Mouse (Mus musculus) stomach, postnatal 0 days (tissue): ENCODE results near the gene Abcb8. TPM values are rescaled to one million over a fixed set of nuclear protein-coding genes. Genes with fewer than 3 reads are reported as not detected.

Experiments used
- ATAC-seq: fragments of 200-750 bp; cut with Nextera tagmentation; 2 replicates; pipeline ENCODE4 v1.8.0; 2017; ENCODE audit not compliant: low FRiP score, low TSS enrichment
- DNase-seq: peaks from one replicate; pipeline ENCODE4 v3.0.0-alpha.2; 2016; ENCODE audit warnings: low spot score
- H3K27ac ChIP-seq: fragments of 300-500 bp; sonication (generic); replicated peaks from 2 replicates; pipeline ENCODE4 v1.5.1; 2014; ENCODE audit warnings: mild to moderate bottlenecking, control low read depth
- H3K27me3 ChIP-seq: fragments of 300-500 bp; sonication (generic); 2 replicates; pipeline ENCODE4 v1.6.1; 2014; ENCODE audit warnings: low read length; ENCODE audit not compliant: control insufficient read depth, insufficient read depth
- H3K36me3 ChIP-seq: fragments of 300-500 bp; sonication (generic); 2 replicates; pipeline ENCODE4 v1.6.1; 2014; ENCODE audit warnings: low read length, mixed read lengths; ENCODE audit not compliant: control insufficient read depth, insufficient read depth
- H3K4me1 ChIP-seq: fragments of 300-500 bp; sonication (generic); replicated peaks from 2 replicates; pipeline ENCODE4 v1.6.1; 2014; ENCODE audit warnings: antibody characterized with exemption; ENCODE audit not compliant: control insufficient read depth, insufficient read depth
- H3K4me2 ChIP-seq: fragments of 300-500 bp; sonication (generic); replicated peaks from 2 replicates; pipeline ENCODE4 v1.6.1; 2014; ENCODE audit warnings: low read depth, mild to moderate bottlenecking, control low read depth, moderate library complexity
- H3K4me3 ChIP-seq: fragments of 300-500 bp; sonication (generic); 2 replicates; pipeline ENCODE4 v1.5.1; 2014; ENCODE audit warnings: low read depth, low read length, control low read depth
- H3K9ac ChIP-seq: fragments of 300-500 bp; sonication (generic); 2 replicates; pipeline ENCODE4 v1.6.1; 2014; ENCODE audit warnings: mild to moderate bottlenecking, low read length, control low read depth, mixed read lengths
- H3K9me3 ChIP-seq: fragments of 300-500 bp; sonication (generic); 2 replicates; pipeline ENCODE4 v1.6.1; 2016; ENCODE audit warnings: low read length; ENCODE audit not compliant: control insufficient read depth
- CTCF ChIP-seq: IDR thresholded peaks from 2 replicates; pipeline ENCODE4 v1.5.1; 2016; ENCODE audit warnings: antibody characterized with exemption, low read depth, mild to moderate bottlenecking, moderate library complexity
- EP300 ChIP-seq: optimal IDR thresholded peaks from 2 replicates; pipeline ENCODE3; 2016; ENCODE audit warnings: antibody characterized with exemption
- WGBS: fragments of 180-500 bp; shearing (Covaris S2); extraction: QIAGEN DNeasy Blood & Tissue Kit; methylation state at CpG from one replicate; pipeline ENCODE4 v1.1.7; 2014; 5-methylcytosine and 5-hydroxymethylcytosine counted together
- polyA plus RNA-seq: library from polyadenylated mRNA; unstranded; fragments of >200 nt; fragmentation: Nextera tagmentation; extraction: Ambion mirVana; gene quantifications from 2 replicates; pipeline ENCODE4 v1.2.1, GENCODE M21; 2015

Gene Abcb8
- polyA plus RNA-seq, 1 experiment from 2014 or later: 29.3 TPM

DNA sequence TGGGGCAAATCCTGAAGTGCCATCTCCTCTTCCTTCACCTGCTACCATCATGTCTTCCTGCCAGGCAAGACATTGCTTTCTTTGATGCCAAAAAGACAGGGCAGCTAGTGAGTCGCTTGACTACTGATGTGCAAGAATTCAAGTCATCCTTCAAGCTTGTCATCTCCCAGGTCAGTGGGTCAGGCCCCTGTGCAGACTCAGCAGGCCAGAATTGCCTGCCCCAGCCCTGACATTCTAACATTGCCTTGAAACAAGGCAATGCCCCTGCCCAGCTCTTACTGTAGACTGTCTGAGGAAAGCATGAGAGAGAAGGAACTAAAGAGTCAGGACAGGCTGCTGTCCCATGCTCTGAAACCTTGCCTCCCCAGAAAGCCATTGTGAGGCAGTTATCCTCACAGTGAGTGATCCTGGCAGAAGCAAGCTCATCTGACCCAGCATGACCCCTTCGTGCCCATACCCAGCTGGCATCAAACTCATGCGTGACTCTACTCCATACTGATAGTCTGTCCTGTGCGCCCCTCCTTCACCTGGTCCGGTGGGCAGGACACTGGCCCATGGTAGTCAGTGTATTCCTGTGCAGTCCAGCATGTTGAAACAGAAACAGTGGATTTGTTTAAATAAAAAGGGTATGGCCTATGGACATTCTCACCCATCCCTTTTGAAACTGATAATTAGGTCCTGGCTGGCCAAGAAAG is 7.6 kb downstream of the Abcb8 start:
- Histone ChIP-seq H3K9me3 (no peaks in the 10 kb centered on the region), H3K4me3 (no peak overlapping the region), H3K36me3 (peaks cover 8% of the 10 kb centered on the region), H3K9ac (no peak overlapping the region), H3K4me1 (no peaks in the 10 kb centered on the region), H3K27me3 (no peaks in the 10 kb centered on the region), H3K4me2 (no peak overlapping the region), H3K27ac (no peak overlapping the region)
- no peak for ATAC-seq
- 91% methylated on average over 5 of the region's 5 CpGs for WGBS
- DNase-seq: no peak
- TF ChIP-seq CTCF (no peak), EP300 (no peak)

DNA sequence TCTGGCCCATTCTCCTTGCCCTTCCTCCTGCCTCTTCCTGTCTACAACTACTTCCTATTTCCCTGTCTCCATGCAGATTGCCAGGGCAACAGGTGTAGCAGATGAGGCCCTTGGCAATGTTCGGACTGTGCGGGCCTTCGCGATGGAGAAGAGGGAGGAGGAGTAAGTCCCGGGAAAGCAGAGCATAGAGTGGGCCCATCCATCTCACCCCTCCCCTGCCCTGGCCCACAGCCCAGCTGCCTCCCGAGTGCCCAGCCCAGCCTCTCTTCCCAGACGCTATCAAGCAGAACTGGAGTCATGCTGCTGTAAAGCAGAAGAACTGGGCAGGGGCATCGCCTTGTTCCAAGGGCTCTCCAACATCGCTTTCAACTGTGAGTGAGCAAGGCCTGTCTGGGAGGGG is 8.5 kb downstream of the Abcb8 start:
- Histone ChIP-seq H3K36me3 (peaks cover 8% of the 10 kb centered on the region), H3K27ac (no peak overlapping the region)
- 0 out of 2 replicates have a peak, but pooled peaks have one; percentile 34 for ATAC-seq

DNA sequence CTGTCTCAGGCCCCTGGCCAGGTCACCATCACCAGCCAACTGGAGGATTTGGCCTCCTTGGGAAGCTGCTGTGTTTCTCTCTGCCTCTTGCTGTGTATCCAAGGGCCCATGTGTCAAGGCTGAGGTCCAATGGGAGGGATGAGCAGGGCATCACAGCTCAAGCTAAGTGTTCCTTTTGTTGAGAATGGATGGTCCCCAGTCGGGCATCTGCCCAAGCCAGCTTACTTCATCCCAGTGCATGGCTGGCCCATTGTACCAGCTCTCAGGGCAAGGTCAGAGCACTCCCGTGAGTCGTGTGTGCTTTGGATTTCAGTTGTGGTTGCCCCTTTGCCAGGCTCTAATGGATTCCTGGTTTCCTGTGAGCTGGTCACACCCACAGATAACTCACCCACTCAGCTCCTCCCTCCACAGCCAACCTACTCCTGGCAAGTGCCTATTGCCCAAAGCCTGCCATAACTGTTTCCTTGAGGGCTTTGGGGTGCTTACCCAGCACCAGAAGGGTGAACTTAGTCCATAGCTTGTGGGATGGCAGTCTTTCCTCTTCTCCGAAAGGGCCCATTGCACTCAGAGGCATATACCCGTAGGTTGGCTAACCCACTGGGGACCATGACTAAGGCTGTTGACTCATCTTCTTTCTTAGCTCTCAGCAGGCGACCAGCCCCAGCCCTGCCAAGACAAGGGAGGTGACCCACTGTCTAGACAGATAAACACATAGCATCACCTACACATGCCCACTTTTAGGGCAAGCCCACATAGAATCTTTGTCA is 11.3 kb downstream of the Abcb8 start:
- WGBS: 76% methylated on average over 6 of the region's 6 CpGs
- H3K9me3 ChIP-seq: no peaks in the 10 kb centered on the region
- H3K9ac ChIP-seq: no peak overlapping the region
- H3K4me3 ChIP-seq: no peak overlapping the region
- no peaks in the 10 kb centered on the region for H3K27me3 ChIP-seq
- H3K4me2 ChIP-seq: no peak overlapping the region
- TF ChIP-seq EP300 (no peak), CTCF (no peak)
- no peak overlapping the region for H3K27ac ChIP-seq
- ATAC-seq (no peak), DNase-seq (no peak)
- H3K4me1 ChIP-seq: no peaks in the 10 kb centered on the region
- H3K36me3 ChIP-seq: peaks cover 8% of the 10 kb centered on the region

More for the DNA sequence above, 8.5 kb downstream of the Abcb8 start:
- TF ChIP-seq CTCF (no peak), EP300 (no peak)
- DNase-seq: no peak
- Histone ChIP-seq H3K27me3 (no peaks in the 10 kb centered on the region), H3K9ac (no peak overlapping the region), H3K9me3 (no peaks in the 10 kb centered on the region), H3K4me3 (no peak overlapping the region), H3K4me1 (no peaks in the 10 kb centered on the region), H3K4me2 (no peak overlapping the region)
- WGBS: 71% methylated on average over 9 of the region's 9 CpGs

DNA sequence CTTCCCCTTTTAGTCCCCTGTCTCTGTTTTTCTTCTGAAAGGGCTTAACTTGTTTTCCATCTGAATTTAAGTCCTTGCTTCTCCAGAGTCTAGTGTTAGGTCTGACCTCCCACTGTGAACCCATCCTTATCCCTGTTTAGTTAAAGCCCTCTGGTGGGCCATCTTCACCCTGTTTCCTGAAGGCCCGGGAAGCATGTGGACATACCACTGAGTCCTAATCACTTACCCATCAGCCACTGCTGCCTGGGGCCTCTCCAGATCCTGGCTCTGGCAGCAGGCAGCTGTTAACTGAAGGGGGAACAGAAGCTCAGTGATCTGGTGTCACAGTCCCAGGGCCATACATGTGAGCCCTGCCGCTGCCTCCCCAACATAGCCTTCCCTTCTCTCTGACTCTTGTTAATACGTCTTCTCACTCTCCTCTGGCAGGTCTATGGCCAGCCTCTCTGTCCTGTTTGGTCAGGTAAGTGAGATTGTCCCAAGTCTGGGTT is 12.0 kb downstream of the Abcb8 start:
- no peak overlapping the region for H3K4me3 ChIP-seq
- no peak overlapping the region for H3K4me2 ChIP-seq
- no peak for DNase-seq
- 63% methylated on average over 3 of the region's 3 CpGs for WGBS
- peaks cover 8% of the 10 kb centered on the region for H3K36me3 ChIP-seq
- H3K9ac ChIP-seq: no peak overlapping the region
- no peak overlapping the region for H3K27ac ChIP-seq
- H3K9me3 ChIP-seq: no peaks in the 10 kb centered on the region
- ATAC-seq: no peak
- TF ChIP-seq CTCF: no peak
- TF ChIP-seq EP300: no peak
- H3K4me1 ChIP-seq: no peaks in the 10 kb centered on the region
- H3K27me3 ChIP-seq: no peaks in the 10 kb centered on the region

DNA sequence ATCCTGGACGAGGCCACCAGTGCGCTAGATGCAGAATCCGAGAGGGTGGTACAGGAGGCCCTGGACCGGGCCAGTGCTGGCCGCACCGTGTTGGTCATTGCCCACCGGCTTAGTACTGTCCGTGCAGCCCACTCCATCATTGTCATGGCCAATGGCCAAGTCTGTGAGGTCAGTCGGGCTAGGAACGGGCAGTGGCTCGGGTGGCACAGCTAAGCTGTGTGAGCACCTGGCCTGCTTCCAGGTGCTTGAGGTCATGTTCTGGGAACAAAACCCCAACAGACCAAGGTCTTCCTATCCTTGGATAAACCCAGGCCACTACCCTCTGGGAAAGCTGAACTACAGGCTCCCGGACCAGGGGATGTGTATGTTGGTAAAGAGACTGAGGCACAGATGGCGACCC is 15.2 kb downstream of the Abcb8 start:
- no peak overlapping the region for H3K4me3 ChIP-seq
- DNase-seq (no peak), ATAC-seq (peak; percentile 19; the same call in 1 of the 2 replicates)
- WGBS: 87% methylated on average over 13 of the region's 13 CpGs
- no peaks in the 10 kb centered on the region for H3K4me1 ChIP-seq
- TF ChIP-seq CTCF: no peak
- no peak for TF ChIP-seq EP300
- H3K9ac ChIP-seq: no peak overlapping the region
- H3K4me2 ChIP-seq: no peak overlapping the region
- no peak overlapping the region for H3K27ac ChIP-seq
- H3K36me3 ChIP-seq: peaks cover 3% of the 10 kb centered on the region
- H3K9me3 ChIP-seq: no peaks in the 10 kb centered on the region
- H3K27me3 ChIP-seq: no peaks in the 10 kb centered on the region

DNA sequence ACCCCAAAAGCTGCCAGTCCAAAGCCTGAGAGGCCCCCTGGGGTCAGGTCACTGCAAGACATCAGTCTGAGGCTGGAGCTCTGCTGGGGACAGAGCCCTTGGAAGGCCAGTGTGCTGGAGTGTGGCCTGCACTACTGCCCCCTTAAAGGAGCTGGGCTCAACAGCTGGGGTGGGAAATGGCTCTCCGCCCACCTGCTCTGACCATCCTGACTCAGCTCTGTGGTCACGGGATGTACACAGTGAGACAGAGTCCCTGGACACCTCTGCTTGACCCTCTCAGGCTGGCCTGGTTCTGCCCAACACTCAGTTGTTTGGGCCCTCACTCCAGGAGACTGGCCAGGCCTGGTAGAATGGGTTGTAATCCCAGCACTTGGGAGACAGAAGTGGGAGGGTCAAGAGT is 16.0 kb downstream of the Abcb8 start:
- Histone ChIP-seq H3K36me3 (peaks cover under 1% of the 10 kb centered on the region), H3K4me3 (no peak overlapping the region), H3K4me1 (no peaks in the 10 kb centered on the region), H3K27me3 (no peaks in the 10 kb centered on the region), H3K27ac (no peak overlapping the region), H3K9ac (no peak overlapping the region), H3K4me2 (no peak overlapping the region), H3K9me3 (no peaks in the 10 kb centered on the region)
- WGBS: 76% methylated on average over 2 of the region's 2 CpGs
- no peak for ATAC-seq
- TF ChIP-seq EP300 (no peak), CTCF (no peak)
- no peak for DNase-seq
